Mouse (Mus musculus): ENCODE measurements around the gene Arid5a.

GRCm38 (mm10) chr1:36274455-36274854, 33.1 kb upstream of the Arid5a start, which contains the start of gene Neurl3:
- TF ChIP-seq POLR2A (IDR thresholded peaks at IDR 0.05; ENCODE audit: low read depth, low read length) (no peak), CTCF (conservative IDR thresholded peaks at IDR 0.05; ENCODE audit: insufficient read depth, insufficient read length, low read depth, low read length) (no peak)

Measured in kidney, adult 2 months (tissue).